Mouse (Mus musculus) gastrocnemius, adult 2 months (tissue): ENCODE data around the gene Nhlrc4. TPM values are rescaled to one million over a fixed set of nuclear protein-coding genes. Genes with fewer than 3 reads are reported as not detected.
A peak's percentile ranks its signal among the peaks of the same experiment; 100 is the strongest.

ENCODE experiments used
- DNase-seq: peaks from one replicate; pipeline ENCODE4 v3.0.0; 2022
- H3K27ac ChIP-seq: fragments of 200-600 bp; 2 replicates; pipeline ENCODE4 v1.8.1; 2022; ENCODE audit warnings: mild to moderate bottlenecking
- H3K4me3 ChIP-seq: fragments of 200-600 bp; 2 replicates; pipeline ENCODE4 v1.8.1; 2022; ENCODE audit warnings: mild to moderate bottlenecking, moderate library complexity
- CTCF ChIP-seq: fragments of 200-600 bp; IDR thresholded peaks from 2 replicates; pipeline ENCODE4 v1.8.1; 2022; ENCODE audit warnings: antibody characterized with exemption, mild to moderate bottlenecking, moderate library complexity
- intact Hi-C: fragments of 180-260 bp; cut with DNase I; formaldehyde crosslinking; loops from one replicate; pipeline ENCODE4 v1.15.1; 2025
- long read RNA-seq, 2 experiments: library from polyadenylated mRNA; stranded (forward); transcript quantifications; one replicate each; pipeline ENCODE4 v2.0.0; 2021
- total RNA-seq, 2 experiments: library from RNA; stranded (reverse); gene quantifications; 2 replicates each; pipeline ENCODE4 v1.2.3; 2021

The Nhlrc4 gene
- total RNA-seq, result not detected
- long read RNA-seq, experiment 1, result 0 reads
- long read RNA-seq, experiment 2, result 0 reads

DNA sequence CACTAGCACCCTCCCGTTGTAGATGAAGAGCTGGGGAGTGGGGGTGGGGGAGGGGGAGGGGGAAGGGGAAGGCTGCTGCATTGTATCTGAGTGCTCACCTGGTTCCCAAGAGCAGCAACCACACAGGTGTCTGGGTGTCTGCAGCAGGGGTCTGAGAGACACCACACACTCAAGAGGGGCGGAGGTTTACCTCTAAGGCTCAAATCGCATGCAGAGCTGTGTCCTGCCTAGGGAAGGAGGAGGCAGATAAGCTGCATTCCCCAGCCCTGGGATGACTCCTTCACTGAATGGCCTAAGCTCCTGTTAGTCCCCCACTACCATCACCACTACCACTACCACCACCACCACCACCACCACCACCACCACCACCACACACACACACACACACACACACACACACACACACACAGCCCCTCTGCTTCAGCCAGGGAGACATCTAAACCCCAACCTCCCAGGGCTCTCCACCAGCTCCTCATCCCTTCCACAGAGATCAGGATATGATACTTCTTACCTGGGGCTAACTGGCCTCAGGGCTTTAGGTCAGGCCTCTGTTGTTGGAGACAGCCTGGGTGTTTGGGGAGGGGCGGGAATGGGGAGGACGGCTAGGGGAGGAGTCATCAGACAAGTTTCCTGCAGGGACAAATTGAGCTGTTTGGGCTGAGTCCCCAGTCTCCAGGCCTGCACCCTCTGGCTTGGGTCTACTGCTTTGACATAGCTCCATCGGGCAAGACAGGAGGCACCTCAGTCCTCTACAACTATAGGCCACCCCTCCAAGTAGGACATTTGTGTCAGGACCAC, at the start of gene Nhlrc4, which contains the start of gene Pigq:
Nhlrc4 (minus strand) TSS at position 596 of the 798 bp plus-strand sequence.
Pigq (minus strand) TSS at position 571 of the 798 bp plus-strand sequence.
- peak within 1 kb of the TSS; percentile 57 for H3K27ac ChIP-seq
- no peak for DNase-seq
- no peak within 1 kb of the TSS for H3K4me3 ChIP-seq
- no peak for TF ChIP-seq CTCF
- intact Hi-C loops, result no loop called here

GRCm38 (mm10) chr17:25993489-25993888, 48.7 kb upstream of the Nhlrc4 start:
- no peak overlapping the region for H3K4me3 ChIP-seq
- no peak for TF ChIP-seq CTCF
- intact Hi-C loops, result no loop called here
- no peak overlapping the region for H3K27ac ChIP-seq
- DNase-seq, result no peak

GRCm38 (mm10) chr17:25992274-25992673, 47.5 kb upstream of the Nhlrc4 start:
- no peak for DNase-seq
- Histone ChIP-seq H3K27ac (no peak overlapping the region), H3K4me3 (no peak overlapping the region)
- no peak for TF ChIP-seq CTCF
- intact Hi-C loops, result no loop called here

GRCm38 (mm10) chr17:25990331-25990730, 45.6 kb upstream of the Nhlrc4 start:
- Histone ChIP-seq H3K4me3 (no peak overlapping the region), H3K27ac (no peak overlapping the region)
- DNase-seq, result no peak
- no peak for TF ChIP-seq CTCF
- intact Hi-C loops, result no loop called here

DNA sequence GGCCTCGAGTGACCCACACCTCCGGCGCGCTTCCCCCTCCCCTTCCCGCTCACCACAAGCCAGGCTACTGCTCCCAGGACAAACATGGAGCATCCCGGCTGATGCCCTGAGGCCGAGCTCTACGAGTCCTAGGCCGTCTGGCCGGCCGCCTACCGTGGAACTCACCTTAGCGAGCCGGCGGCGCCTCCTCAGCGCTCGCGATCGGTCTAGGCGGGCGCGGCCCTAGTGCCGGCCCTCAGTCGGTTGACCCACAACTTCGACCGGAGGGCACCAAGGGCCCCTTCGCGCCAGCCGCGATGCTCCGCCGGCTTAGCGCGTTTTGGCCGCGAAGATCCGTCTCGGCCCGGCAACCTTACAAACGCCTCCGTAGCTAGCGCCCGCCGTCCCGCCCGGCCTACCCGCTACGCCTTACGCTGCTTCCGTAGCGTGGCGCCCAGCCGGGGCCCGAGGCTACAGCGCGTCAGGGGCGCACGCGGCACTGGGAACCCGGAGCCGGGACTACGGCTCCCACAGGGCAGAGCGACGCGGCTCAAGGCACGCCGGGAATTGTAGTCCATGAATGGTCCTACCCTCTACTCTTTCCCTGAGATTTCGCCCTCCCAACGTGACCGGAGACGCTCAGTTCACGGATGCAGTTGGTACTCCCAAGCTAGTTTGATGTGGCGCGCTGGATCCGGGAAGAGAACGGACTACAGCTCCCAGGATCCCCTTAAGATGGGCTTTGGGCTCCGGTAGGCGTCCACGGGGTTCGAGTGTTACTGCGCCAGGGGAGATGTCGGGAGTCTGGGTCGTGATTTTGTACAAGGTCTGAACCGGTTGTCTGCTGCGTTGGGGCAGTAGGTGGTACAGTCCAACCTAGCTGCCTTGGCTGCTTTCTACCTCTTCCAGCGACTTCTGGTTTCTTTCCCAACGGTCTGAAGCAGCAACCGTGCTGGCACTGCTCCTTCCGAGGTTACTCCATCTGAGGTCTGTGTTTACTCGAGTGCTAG, 40.8 kb upstream of the Nhlrc4 start, which contains the start of gene Capn15:
Capn15 (minus strand) TSS at position 491 of the 989 bp plus-strand sequence.
- H3K4me3 ChIP-seq, result peak within 1 kb of the TSS; percentile 92
- TF ChIP-seq CTCF, result no peak
- H3K27ac ChIP-seq, result peak within 1 kb of the TSS; percentile 93
- intact Hi-C loops, result loop anchor here (2.0 kb wide), 1 partner anchor 45 kb away; no protein-coding TSS in a partner anchor
- DNase-seq, result peak; percentile 96

DNA sequence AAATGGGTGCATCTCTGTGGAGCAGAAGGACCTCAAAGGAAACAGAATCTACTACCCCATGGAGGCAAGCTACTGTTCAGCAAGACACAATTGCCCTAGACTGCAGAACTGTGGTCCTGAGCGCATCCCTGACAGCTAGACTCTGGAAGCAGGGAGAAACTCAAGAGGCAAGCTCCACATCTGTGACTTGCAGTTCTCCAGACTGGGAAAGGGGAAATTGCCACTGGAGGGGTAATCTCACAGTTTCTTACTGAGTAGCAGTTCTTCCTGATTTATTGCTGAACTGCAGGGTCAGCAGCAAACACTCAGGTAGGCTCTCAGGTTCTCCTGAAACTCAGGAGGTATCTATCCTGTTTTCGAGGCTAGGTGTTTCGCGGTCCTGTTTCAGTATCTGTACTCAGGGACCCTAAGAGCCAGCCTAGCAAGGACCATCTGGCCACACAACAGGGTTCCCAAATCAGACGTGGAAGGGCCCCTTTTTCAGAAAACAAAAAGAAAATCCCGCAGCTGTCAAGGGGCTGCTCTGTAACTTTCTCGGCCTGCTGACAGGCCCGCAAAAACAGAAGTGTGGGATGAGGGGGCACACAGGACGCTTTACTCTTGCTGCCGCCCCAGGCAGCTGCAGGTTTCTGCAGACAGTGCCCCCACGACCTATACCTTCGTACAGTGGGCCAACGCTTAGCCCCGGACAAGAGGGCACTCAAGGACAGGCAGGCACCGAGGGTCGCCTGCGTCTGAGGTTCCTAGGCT, 40.0 kb upstream of the Nhlrc4 start:
- DNase-seq, result no peak
- intact Hi-C loops, result loop anchor here (2.0 to 5.0 kb wide), 2 partner anchors 44 to 92 kb away; no protein-coding TSS in a partner anchor
- peak overlapping the region; percentile 92 for H3K4me3 ChIP-seq
- no peak for TF ChIP-seq CTCF
- peak overlapping the region; percentile 93 for H3K27ac ChIP-seq

GRCm38 (mm10) chr17:25984066-25984465, 39.3 kb upstream of the Nhlrc4 start:
- Histone ChIP-seq H3K4me3 (peak overlapping the region; percentile 92), H3K27ac (no peak overlapping the region)
- intact Hi-C loops, result loop anchor here (2.0 to 5.0 kb wide), 2 partner anchors 43 to 92 kb away; no protein-coding TSS in a partner anchor
- TF ChIP-seq CTCF, result no peak
- DNase-seq, result no peak

GRCm38 (mm10) chr17:25982913-25983312, 38.2 kb upstream of the Nhlrc4 start:
- intact Hi-C loops, result loop anchor here (5.0 kb wide), 1 partner anchor 91 kb away; no protein-coding TSS in a partner anchor
- Histone ChIP-seq H3K27ac (no peak overlapping the region), H3K4me3 (no peak overlapping the region)
- no peak for DNase-seq
- no peak for TF ChIP-seq CTCF

- no peak for TF ChIP-seq CTCF
- Histone ChIP-seq H3K27ac (0 out of 2 replicates have a peak overlapping the region, but pooled peaks have one; percentile 8), H3K4me3 (no peak overlapping the region)
- intact Hi-C loops, result loop anchor here (2.0 to 5.0 kb wide), 2 partner anchors 62 to 89 kb away; partner anchors contain the start of gene Rab40c
- peak; percentile 82 for DNase-seq
Observed at GRCm38 (mm10) chr17:25980854-25981253, 36.1 kb upstream of the Nhlrc4 start.

- DNase-seq, result no peak
- intact Hi-C loops, result loop anchor here (2.0 to 5.0 kb wide), 2 partner anchors 61 to 88 kb away; partner anchors contain the start of gene Rab40c
Observed at GRCm38 (mm10) chr17:25979829-25980738, 35.3 kb upstream of the Nhlrc4 start.

More at GRCm38 (mm10) chr17:25979829-25980738, 35.3 kb upstream of the Nhlrc4 start:
- H3K4me3 ChIP-seq, result no peak overlapping the region
- 0 out of 2 replicates have a peak overlapping the region, but pooled peaks have one; percentile 8 for H3K27ac ChIP-seq
- no peak for TF ChIP-seq CTCF
